Mouse (Mus musculus) embryonic stem cell, embryonic (primary cell): Measurements from ENCODE around the gene Stk32b.

Experiments used
- CTCF ChIA-PET, 4 experiments: fragments of 300-600 bp in 2 of 4; fragments of 350-600 bp in 2 of 4; sonication (Branson Sonifier 250); formaldehyde crosslinking; loops; one replicate each; lab custom pipeline; 2022; ENCODE audit warnings: inconsistent platforms in 2 of 4; lab: Charles Lee
- POLR2A ChIA-PET, 4 experiments: fragments of 300-600 bp in 2 of 4; fragments of 350-600 bp in 2 of 4; sonication (Branson Sonifier 250); formaldehyde crosslinking; loops; one replicate each; lab custom pipeline; 2022; ENCODE audit warnings: antibody characterized with exemption in 4 of 4, inconsistent platforms in 1 of 4; lab: Charles Lee

Gene Stk32b

DNA sequence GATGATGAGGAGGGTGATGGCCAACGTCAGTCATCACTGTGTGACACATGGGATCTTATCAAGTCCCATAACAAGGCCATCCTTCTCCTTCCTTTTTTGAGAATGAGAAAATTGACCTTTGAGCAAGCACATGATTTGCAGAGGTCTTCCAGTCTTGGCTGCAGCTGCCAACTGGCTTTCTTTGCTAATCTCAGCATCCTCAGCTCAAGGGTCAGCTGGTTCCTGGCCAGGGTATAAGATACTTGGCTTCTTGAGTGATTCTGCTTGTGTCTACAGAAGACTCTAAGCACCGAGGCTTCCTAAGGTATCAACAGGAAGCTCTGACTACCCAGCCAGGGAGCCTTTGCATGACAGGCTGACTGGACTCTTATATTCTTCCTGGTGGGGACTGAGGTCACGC is 269.4 kb downstream of the Stk32b start:
- ChIA-PET CTCF (interaction anchor here in 1 of 4 experiments (0.6 kb wide), 1 partner anchor 351 kb away, joined by 3 read pairs; no protein-coding TSS in a partner anchor), POLR2A (no interaction called here)

DNA sequence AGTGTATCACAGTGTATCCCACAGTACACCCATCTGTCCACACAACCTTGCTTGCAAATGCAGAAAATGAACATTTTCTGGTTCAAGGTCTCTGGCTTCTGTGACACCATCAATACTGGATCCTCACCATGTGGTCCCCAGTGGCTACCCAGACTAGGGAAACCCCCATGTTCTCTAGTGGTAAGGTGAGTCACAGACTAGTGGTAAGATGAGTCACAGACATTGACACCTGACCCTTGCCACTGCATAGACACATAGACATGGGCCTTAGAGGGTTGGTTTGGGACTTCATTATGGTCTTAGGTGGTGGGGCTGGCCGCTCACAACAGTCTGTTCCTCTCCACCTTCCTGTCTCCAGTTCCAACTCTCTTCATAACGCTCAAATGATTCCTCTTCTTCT is 274.2 kb downstream of the Stk32b start:
- CTCF ChIA-PET, result interaction anchor here in 1 of 4 experiments (0.6 kb wide), 1 partner anchor 284 kb away, joined by 4 read pairs; no protein-coding TSS in a partner anchor
- POLR2A ChIA-PET, result no interaction called here

DNA sequence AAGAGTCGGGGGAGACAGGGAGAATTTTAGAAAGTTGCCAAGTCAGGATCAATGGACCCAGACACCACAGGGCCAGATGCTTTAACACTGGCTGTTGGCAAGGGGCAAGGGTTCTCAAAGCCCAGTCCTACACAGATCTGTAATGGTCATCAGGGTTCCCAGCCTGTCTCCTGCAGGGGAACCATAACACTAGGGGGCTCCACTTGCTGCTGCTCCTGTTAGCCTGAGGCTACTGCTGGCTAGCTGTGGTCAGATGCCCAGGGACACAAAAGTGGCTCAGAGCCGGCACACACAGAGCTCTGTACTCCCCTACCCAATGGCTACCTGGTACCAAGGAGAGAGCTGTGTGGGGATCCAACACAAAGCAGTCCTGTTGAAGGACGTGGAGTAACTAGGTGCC is 281.6 kb downstream of the Stk32b start:
- ChIA-PET POLR2A (no interaction called here), CTCF (interaction anchor here in 2 of 4 experiments (0.5 kb wide), 2 partner anchors 20 to 366 kb away, joined by 3 to 9 read pairs; no protein-coding TSS in a partner anchor)

DNA sequence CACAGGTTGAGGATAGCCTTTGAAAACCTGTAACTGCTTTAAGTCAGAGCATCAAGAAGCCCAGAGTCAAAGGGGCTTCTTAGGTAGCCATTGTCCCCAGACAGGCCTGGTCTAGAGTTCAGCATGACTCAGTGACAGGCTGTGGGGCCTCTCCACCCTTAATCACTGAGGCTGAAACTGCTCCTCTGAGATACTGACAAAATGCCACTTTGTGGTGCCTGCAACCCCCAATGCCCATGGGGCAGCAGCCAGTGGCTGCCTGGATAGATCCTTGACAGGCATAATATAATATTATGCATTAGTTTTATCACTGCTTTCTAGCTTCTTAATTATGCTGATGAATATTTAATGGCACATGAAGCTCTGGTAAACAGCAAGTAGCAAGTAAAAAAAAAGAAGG is 289.8 kb downstream of the Stk32b start:
- CTCF ChIA-PET, result interaction anchor here in 1 of 4 experiments (1.9 kb wide), 1 partner anchor 281 kb away, joined by 4 read pairs; no protein-coding TSS in a partner anchor
- POLR2A ChIA-PET, result interaction anchor here in 1 of 4 experiments (0.6 kb wide), 1 partner anchor 12 kb away, joined by 8 read pairs; no protein-coding TSS in a partner anchor

DNA sequence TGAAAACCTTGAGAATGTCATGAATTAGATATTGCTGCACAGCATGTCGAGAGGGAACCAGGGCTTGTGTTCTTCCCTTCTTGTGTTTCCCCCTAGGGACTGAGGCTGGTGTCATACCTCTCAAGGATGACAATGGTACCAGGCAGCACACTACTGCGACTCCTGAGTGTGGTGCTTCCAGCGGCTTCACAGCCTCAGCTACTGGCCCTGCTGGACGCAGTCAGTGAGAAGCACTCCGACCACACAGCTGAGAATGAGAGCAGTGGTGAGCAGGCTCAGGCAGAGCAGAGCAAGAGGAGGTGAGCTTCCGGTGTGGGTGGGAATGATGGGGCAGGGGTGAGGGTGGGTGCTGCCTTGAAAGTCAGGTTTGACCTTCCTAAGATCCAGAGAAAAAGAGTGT is 297.9 kb downstream of the Stk32b start:
- ChIA-PET POLR2A (interaction anchor here in 1 of 4 experiments (0.6 kb wide), 1 partner anchor 297 kb away, joined by 3 read pairs; no protein-coding TSS in a partner anchor), CTCF (no interaction called here)
